Mouse (Mus musculus) G1E (cell line): Measurements from ENCODE around the gene Rassf4.

ENCODE experiments used
- CTCF ChIP-seq: IDR thresholded peaks from 2 replicates; pipeline ENCODE4 v1.5.1; 2012; ENCODE audit warnings: low read depth, low read length, inconsistent platforms, mixed read lengths
- GATA1 ChIP-seq: IDR thresholded peaks from 2 replicates; pipeline ENCODE4 v1.6.1; 2012; ENCODE audit warnings: borderline replicate concordance, low read length, inconsistent platforms, mixed read lengths
- POLR2AphosphoS5 ChIP-seq: IDR thresholded peaks from 2 replicates; pipeline ENCODE4 v1.6.1; 2012; ENCODE audit warnings: low read depth, low read length, inconsistent platforms; ENCODE audit not compliant: insufficient replicate concordance

GRCm38 (mm10) chr6:116621318-116622023, 52.3 kb downstream of the Rassf4 start:
- TF ChIP-seq CTCF (no peak), GATA1 (no peak), POLR2AphosphoS5 (no peak)
